Mouse (Mus musculus) heart, embryonic 12.5 days (tissue): ENCODE measurements at regions not wholly inside any gene's neighbourhood (a gene's known extent, or its start where the extent isn't known, plus 50 kb on each side); places are given as distances from the start of the nearest gene placed in this dataset.
A peak's percentile ranks its signal among the peaks of the same experiment; 100 is the strongest.

Experiments used
- ATAC-seq: fragments of 200-750 bp; cut with Nextera tagmentation; 2 replicates; pipeline ENCODE4 v1.8.0; 2017; ENCODE audit warnings: moderate TSS enrichment, moderate library complexity; ENCODE audit not compliant: insufficient number of reproducible peaks, low FRiP score
- H3K27ac ChIP-seq: fragments of 300-500 bp; sonication (generic); 2 replicates; pipeline ENCODE4 v1.5.1; 2016; ENCODE audit warnings: mild to moderate bottlenecking, moderate library complexity; ENCODE audit not compliant: poor library complexity, severe bottlenecking
- H3K27me3 ChIP-seq: fragments of 300-500 bp; sonication (generic); replicated peaks from 2 replicates; pipeline ENCODE4 v1.6.1; 2016; ENCODE audit warnings: mild to moderate bottlenecking, moderate library complexity
- H3K36me3 ChIP-seq: fragments of 300-500 bp; sonication (generic); 2 replicates; pipeline ENCODE4 v1.6.1; 2016; ENCODE audit warnings: mild to moderate bottlenecking, moderate library complexity
- H3K4me1 ChIP-seq: fragments of 300-500 bp; sonication (generic); replicated peaks from 2 replicates; pipeline ENCODE4 v1.6.1; 2016; ENCODE audit warnings: mild to moderate bottlenecking
- H3K4me2 ChIP-seq: fragments of 300-500 bp; sonication (generic); 2 replicates; pipeline ENCODE4 v1.6.1; 2016; ENCODE audit warnings: mild to moderate bottlenecking, moderate library complexity
- H3K4me3 ChIP-seq: fragments of 300-500 bp; sonication (generic); 2 replicates; pipeline ENCODE4 v1.5.1; 2016; ENCODE audit warnings: mild to moderate bottlenecking
- H3K9ac ChIP-seq: fragments of 300-500 bp; sonication (generic); 2 replicates; pipeline ENCODE4 v1.6.1; 2016; ENCODE audit warnings: mild to moderate bottlenecking, moderate library complexity
- H3K9me3 ChIP-seq: fragments of 300-500 bp; sonication (generic); replicated peaks from 2 replicates; pipeline ENCODE4 v1.6.1; 2016; ENCODE audit warnings: mild to moderate bottlenecking, moderate library complexity
- WGBS: fragments of 180-500 bp; shearing (Covaris S2); methylation state at CpG from one replicate; pipeline ENCODE4 v1.1.7; 2016; 5-methylcytosine and 5-hydroxymethylcytosine counted together

DNA sequence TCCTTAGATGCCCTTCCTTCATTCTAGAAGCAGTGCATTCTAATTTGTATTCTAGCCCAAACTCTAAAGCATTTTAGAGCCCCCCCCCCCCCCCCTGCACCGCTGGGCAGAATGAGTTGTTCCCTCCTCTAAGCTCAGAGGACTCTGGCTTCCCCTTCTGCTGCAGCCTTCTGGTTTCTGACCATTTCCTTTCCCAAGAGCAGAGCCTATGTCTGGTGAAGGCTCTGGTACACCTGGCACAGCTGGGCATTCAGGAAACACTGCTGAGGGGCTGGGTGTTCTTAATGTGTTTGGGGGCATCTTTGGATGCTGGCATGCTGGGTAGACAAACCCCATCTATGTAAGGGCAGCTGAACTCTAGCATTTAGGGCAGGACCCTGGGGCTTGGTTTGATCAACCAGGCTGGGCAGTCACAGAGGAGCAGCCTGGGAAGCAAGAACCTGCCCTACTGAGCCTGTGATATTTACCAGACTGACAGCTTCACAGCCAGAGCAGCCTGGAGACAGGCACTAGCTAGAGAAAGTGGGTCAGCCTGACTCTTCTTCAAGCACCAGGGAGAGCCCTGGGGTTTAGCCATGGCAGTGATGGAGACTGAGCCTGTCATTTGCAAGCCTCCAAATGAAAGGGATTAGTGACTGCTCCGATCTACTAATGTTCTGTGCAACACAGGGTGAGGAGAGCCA, 469.7 kb downstream of the Rps24 start:
- ATAC-seq: no peak
- no peak overlapping the region for H3K4me3 ChIP-seq
- H3K4me2 ChIP-seq: no peak overlapping the region
- 42% methylated on average over 2 of the region's 2 CpGs for WGBS
- H3K36me3 ChIP-seq: no peaks in the 10 kb centered on the region
- no peak overlapping the region for H3K27ac ChIP-seq
- no peaks in the 10 kb centered on the region for H3K9me3 ChIP-seq
- no peak overlapping the region for H3K9ac ChIP-seq
- peaks cover 5% of the 10 kb centered on the region; the same call in 1 of the 2 replicates for H3K4me1 ChIP-seq
- no peaks in the 10 kb centered on the region for H3K27me3 ChIP-seq

DNA sequence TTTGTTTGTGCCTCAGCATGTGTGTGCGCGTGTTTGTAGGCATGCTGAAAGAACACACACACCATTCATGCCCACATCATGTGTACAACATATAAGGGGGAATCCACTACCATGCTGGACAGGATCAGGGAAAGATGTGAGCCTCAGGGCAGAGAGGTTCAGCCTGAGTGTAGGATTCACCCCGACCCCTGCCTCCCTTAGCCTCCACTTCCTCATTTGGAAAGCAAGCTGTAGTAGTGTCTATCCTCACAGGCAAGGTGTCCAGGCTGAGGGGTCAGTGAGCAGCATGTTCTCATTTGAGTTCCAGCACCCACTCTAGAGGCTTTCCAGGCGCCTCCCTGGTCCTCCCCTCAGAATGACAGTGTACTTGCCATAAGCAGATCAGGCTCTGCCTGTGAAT, 470.5 kb downstream of the Rps24 start:
- Histone ChIP-seq H3K27me3 (no peaks in the 10 kb centered on the region), H3K4me2 (no peak overlapping the region), H3K36me3 (no peaks in the 10 kb centered on the region), H3K4me3 (no peak overlapping the region), H3K9me3 (no peaks in the 10 kb centered on the region), H3K4me1 (peaks cover 5% of the 10 kb centered on the region; the same call in 1 of the 2 replicates), H3K9ac (no peak overlapping the region), H3K27ac (no peak overlapping the region)
- WGBS: 79% methylated on average over 4 of the region's 4 CpGs
- no peak for ATAC-seq

DNA sequence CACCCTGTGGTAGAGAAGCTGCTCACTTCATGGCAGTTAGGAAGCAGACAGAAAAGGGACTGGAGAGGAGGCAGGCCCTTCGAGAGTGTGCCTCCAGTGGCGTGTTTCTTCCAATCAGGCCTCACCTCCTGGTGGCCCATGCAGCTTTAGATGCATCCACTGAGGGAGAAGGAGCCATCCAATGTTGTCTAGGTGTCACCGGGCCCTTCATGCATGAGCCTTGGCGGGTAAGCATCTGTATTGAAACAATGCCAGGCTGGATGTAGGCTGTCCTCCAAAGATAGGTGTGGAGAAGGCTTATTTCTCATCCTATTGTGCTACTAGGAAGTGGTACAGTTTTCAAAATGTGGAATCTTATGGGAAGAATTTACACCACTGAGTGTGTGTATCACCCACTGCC, 471.9 kb downstream of the Rps24 start:
- Histone ChIP-seq H3K4me3 (no peak overlapping the region), H3K9ac (no peak overlapping the region), H3K4me1 (peaks cover 5% of the 10 kb centered on the region; the same call in 1 of the 2 replicates), H3K27ac (no peak overlapping the region), H3K9me3 (no peaks in the 10 kb centered on the region), H3K36me3 (no peaks in the 10 kb centered on the region), H3K4me2 (no peak overlapping the region), H3K27me3 (no peaks in the 10 kb centered on the region)
- 81% methylated on average over 4 of the region's 4 CpGs for WGBS
- ATAC-seq: no peak

- H3K4me2 ChIP-seq: no peak overlapping the region
- H3K4me3 ChIP-seq: no peak overlapping the region
- H3K9me3 ChIP-seq: no peaks in the 10 kb centered on the region
- H3K4me1 ChIP-seq: peaks cover 5% of the 10 kb centered on the region; the same call in 1 of the 2 replicates
- no peaks in the 10 kb centered on the region for H3K27me3 ChIP-seq
- H3K27ac ChIP-seq: no peak overlapping the region
- no peak for ATAC-seq
- H3K36me3 ChIP-seq: no peaks in the 10 kb centered on the region
- WGBS: 76% methylated on average over 1 of the region's 1 CpGs
- H3K9ac ChIP-seq: no peak overlapping the region
These were observed 472.5 kb downstream of the Rps24 start for GRCm38 (mm10) chr14:24959401-24959800.

- Histone ChIP-seq H3K4me3 (no peak overlapping the region), H3K9me3 (no peaks in the 10 kb centered on the region), H3K27me3 (no peaks in the 10 kb centered on the region), H3K4me2 (no peak overlapping the region), H3K27ac (no peak overlapping the region), H3K9ac (no peak overlapping the region), H3K36me3 (no peaks in the 10 kb centered on the region), H3K4me1 (peaks cover 5% of the 10 kb centered on the region; the same call in 1 of the 2 replicates)
- 45% methylated on average over 5 of the region's 5 CpGs for WGBS
- peak; percentile 33; the same call in 1 of the 2 replicates for ATAC-seq
These were observed 473.2 kb downstream of the Rps24 start for GRCm38 (mm10) chr14:24960082-24960482.

DNA sequence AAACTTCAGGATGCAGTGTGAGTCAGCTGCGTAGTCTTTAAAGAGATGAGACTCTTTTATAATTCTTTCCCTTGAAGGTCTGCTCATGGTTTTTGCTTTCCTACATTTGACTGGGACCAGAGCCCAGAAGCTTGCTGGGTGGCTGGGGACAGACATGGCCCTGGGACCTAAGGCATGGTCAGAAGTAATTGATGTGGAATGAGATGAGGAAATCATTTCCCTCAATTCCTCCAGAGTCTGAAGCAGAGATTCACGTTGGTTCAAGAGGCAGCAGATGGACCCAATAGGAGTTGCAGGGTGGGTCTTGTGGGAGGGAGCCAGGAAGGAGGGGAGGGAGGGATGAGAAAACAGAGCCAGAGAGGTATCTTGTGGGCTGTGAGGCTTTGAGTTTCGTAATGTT, 473.9 kb downstream of the Rps24 start:
- 65% methylated on average over 3 of the region's 3 CpGs for WGBS
- H3K36me3 ChIP-seq: no peaks in the 10 kb centered on the region
- no peak overlapping the region for H3K4me3 ChIP-seq
- no peak overlapping the region for H3K9ac ChIP-seq
- ATAC-seq: no peak
- no peaks in the 10 kb centered on the region for H3K27me3 ChIP-seq
- peaks cover 5% of the 10 kb centered on the region; the same call in 1 of the 2 replicates for H3K4me1 ChIP-seq
- H3K9me3 ChIP-seq: no peaks in the 10 kb centered on the region
- H3K27ac ChIP-seq: no peak overlapping the region
- H3K4me2 ChIP-seq: no peak overlapping the region

GRCm38 (mm10) chr14:24961721-24962120, 474.8 kb downstream of the Rps24 start:
- no peak for ATAC-seq
- Histone ChIP-seq H3K9me3 (no peaks in the 10 kb centered on the region), H3K36me3 (no peaks in the 10 kb centered on the region), H3K4me2 (no peak overlapping the region), H3K27me3 (no peaks in the 10 kb centered on the region), H3K27ac (no peak overlapping the region), H3K4me3 (no peak overlapping the region), H3K9ac (no peak overlapping the region), H3K4me1 (peaks cover 5% of the 10 kb centered on the region; the same call in 1 of the 2 replicates)
- 77% methylated on average over 3 of the region's 3 CpGs for WGBS

DNA sequence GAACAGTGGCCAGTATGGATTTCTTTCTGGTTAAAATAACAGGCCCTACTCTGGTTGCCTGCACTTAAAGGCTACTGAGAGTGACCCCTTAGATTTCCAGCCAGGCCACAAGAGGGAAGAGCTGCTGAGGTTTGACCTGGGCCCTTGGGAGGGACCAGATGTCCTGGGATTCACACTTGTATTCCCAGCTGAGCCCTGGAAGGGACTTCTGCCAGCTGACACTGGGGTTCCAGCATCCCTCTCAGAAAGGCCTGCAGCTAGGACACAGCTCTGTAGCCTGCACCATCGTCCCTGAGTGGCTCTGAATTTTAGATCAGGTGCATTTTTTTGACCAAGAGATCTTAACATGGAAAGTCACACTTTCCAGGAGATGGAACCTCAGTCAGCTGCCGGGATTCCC, 482.7 kb downstream of the Rps24 start:
- H3K27ac ChIP-seq: no peak overlapping the region
- no peaks in the 10 kb centered on the region for H3K4me1 ChIP-seq
- H3K4me2 ChIP-seq: no peak overlapping the region
- no peaks in the 10 kb centered on the region for H3K9me3 ChIP-seq
- no peaks in the 10 kb centered on the region for H3K27me3 ChIP-seq
- no peak overlapping the region for H3K4me3 ChIP-seq
- H3K9ac ChIP-seq: no peak overlapping the region
- no peak for ATAC-seq
- no peaks in the 10 kb centered on the region for H3K36me3 ChIP-seq
- 68% methylated on average over 2 of the region's 2 CpGs for WGBS

GRCm38 (mm10) chr14:24972357-24972756, 485.4 kb downstream of the Rps24 start:
- 86% methylated on average over 7 of the region's 7 CpGs for WGBS
- no peaks in the 10 kb centered on the region for H3K4me1 ChIP-seq
- no peak overlapping the region for H3K4me2 ChIP-seq
- H3K27me3 ChIP-seq: no peaks in the 10 kb centered on the region
- ATAC-seq: no peak
- no peaks in the 10 kb centered on the region for H3K9me3 ChIP-seq
- H3K9ac ChIP-seq: no peak overlapping the region
- H3K36me3 ChIP-seq: no peaks in the 10 kb centered on the region
- no peak overlapping the region for H3K4me3 ChIP-seq
- H3K27ac ChIP-seq: no peak overlapping the region

- Histone ChIP-seq H3K9ac (no peak overlapping the region), H3K27me3 (no peaks in the 10 kb centered on the region), H3K9me3 (no peaks in the 10 kb centered on the region), H3K4me3 (no peak overlapping the region), H3K4me1 (no peaks in the 10 kb centered on the region), H3K4me2 (no peak overlapping the region), H3K36me3 (no peaks in the 10 kb centered on the region), H3K27ac (no peak overlapping the region)
- WGBS: 86% methylated on average over 4 of the region's 4 CpGs
- ATAC-seq: no peak
These were observed 485.9 kb upstream of the Zmiz1 start for GRCm38 (mm10) chr14:24973039-24973438.

GRCm38 (mm10) chr14:24973591-24973990, 485.4 kb upstream of the Zmiz1 start:
- WGBS: 67% methylated on average over 4 of the region's 4 CpGs

GRCm38 (mm10) chr14:24982489-24982888, 476.5 kb upstream of the Zmiz1 start:
- ATAC-seq: no peak
- no peaks in the 10 kb centered on the region for H3K4me1 ChIP-seq

More at GRCm38 (mm10) chr14:24973591-24973990, 485.4 kb upstream of the Zmiz1 start:
- Histone ChIP-seq H3K9ac (no peak overlapping the region), H3K9me3 (no peaks in the 10 kb centered on the region), H3K4me2 (no peak overlapping the region), H3K27me3 (no peaks in the 10 kb centered on the region), H3K4me1 (no peaks in the 10 kb centered on the region), H3K36me3 (no peaks in the 10 kb centered on the region), H3K27ac (no peak overlapping the region), H3K4me3 (no peak overlapping the region)
- no peak for ATAC-seq

More at GRCm38 (mm10) chr14:24982489-24982888, 476.5 kb upstream of the Zmiz1 start:
- WGBS: 81% methylated on average over 8 of the region's 8 CpGs
- Histone ChIP-seq H3K36me3 (no peaks in the 10 kb centered on the region), H3K4me3 (no peak overlapping the region), H3K9me3 (no peaks in the 10 kb centered on the region; the same call in 1 of the 2 replicates), H3K4me2 (no peak overlapping the region), H3K27me3 (0 out of 2 replicates have a peak, but pooled peaks cover 5% of the 10 kb centered on the region), H3K9ac (no peak overlapping the region), H3K27ac (no peak overlapping the region)
